Mouse (Mus musculus) urinary bladder, adult 18-20 months (tissue): ENCODE measurements around the gene Acad9.

Source experiments
- DNase-seq, 2 experiments: peaks; one replicate each; pipeline ENCODE4 v3.0.0; 2022; ENCODE audit warnings: low spot score in 2 of 2, mixed read lengths in 2 of 2

Acad9 gene

GRCm38 (mm10) chr3:36065843-36066651, at the start of gene Acad9:
Acad9 (plus strand) TSS chr3:36065979.
- DNase-seq: peak; percentile 90 to 91

- no peak for DNase-seq
These were observed 40.0 kb upstream of the Acad9 start for GRCm38 (mm10) chr3:36025732-36026131.

GRCm38 (mm10) chr3:36029993-36030392, 35.8 kb upstream of the Acad9 start:
- DNase-seq: no peak

- no peak for DNase-seq
These were observed 33.9 kb upstream of the Acad9 start for GRCm38 (mm10) chr3:36031740-36032510.

GRCm38 (mm10) chr3:36044520-36044919, 21.3 kb upstream of the Acad9 start:
- no peak for DNase-seq

GRCm38 (mm10) chr3:36045086-36045485, 20.7 kb upstream of the Acad9 start:
- DNase-seq: no peak

- no peak for DNase-seq
These were observed 16.7 kb upstream of the Acad9 start for GRCm38 (mm10) chr3:36049106-36049505.

- no peak for DNase-seq
These were observed 12.3 kb upstream of the Acad9 start, which contains the start of gene Ccdc144b for GRCm38 (mm10) chr3:36053447-36053846. Ccdc144b (minus strand) TSS chr3:36053547.

GRCm38 (mm10) chr3:36060096-36060850, 5.5 kb upstream of the Acad9 start:
- DNase-seq: peak; percentile 29 to 58

GRCm38 (mm10) chr3:36064592-36065061, 1.2 kb upstream of the Acad9 start:
- no peak for DNase-seq

- DNase-seq: no peak
These were observed 613 bp upstream of the Acad9 start for GRCm38 (mm10) chr3:36065166-36065565.

GRCm38 (mm10) chr3:36067731-36068130, 2.0 kb downstream of the Acad9 start:
- no peak for DNase-seq

GRCm38 (mm10) chr3:36070436-36070835, 4.7 kb downstream of the Acad9 start:
- DNase-seq: no peak

GRCm38 (mm10) chr3:36071047-36071446, 5.3 kb downstream of the Acad9 start:
- DNase-seq: no peak

- no peak for DNase-seq
These were observed 8.5 kb downstream of the Acad9 start for GRCm38 (mm10) chr3:36074231-36074630.

- DNase-seq: no peak
These were observed 9.7 kb downstream of the Acad9 start for GRCm38 (mm10) chr3:36075466-36075865.

- no peak for DNase-seq
These were observed 11.6 kb downstream of the Acad9 start for GRCm38 (mm10) chr3:36077386-36077785.

GRCm38 (mm10) chr3:36079886-36080285, 14.1 kb downstream of the Acad9 start:
- no peak for DNase-seq

GRCm38 (mm10) chr3:36080741-36081140, 15.0 kb downstream of the Acad9 start:
- DNase-seq: no peak

GRCm38 (mm10) chr3:36082843-36083242, 17.1 kb downstream of the Acad9 start:
- DNase-seq: no peak

GRCm38 (mm10) chr3:36083381-36083780, 17.6 kb downstream of the Acad9 start:
- no peak for DNase-seq

GRCm38 (mm10) chr3:36085394-36085793, 19.6 kb downstream of the Acad9 start:
- no peak for DNase-seq
